Mouse (Mus musculus) heart, embryonic 11.5 days (tissue): Measurements from ENCODE around the gene Vav2. TPM values are rescaled to one million over a fixed set of nuclear protein-coding genes. Genes with fewer than 3 reads are reported as not detected.

Experiments
- ATAC-seq: fragments of 200-750 bp; cut with Nextera tagmentation; replicated peaks from 2 replicates; pipeline ENCODE4 v1.8.0; 2017; ENCODE audit warnings: moderate library complexity; ENCODE audit not compliant: insufficient number of reproducible peaks, low FRiP score, low TSS enrichment
- H3K27ac ChIP-seq: fragments of 300-500 bp; sonication (generic); 2 replicates; pipeline ENCODE4 v1.5.1; 2014; ENCODE audit warnings: mild to moderate bottlenecking, low read depth, low read length
- H3K27me3 ChIP-seq: fragments of 300-500 bp; sonication (generic); 2 replicates; pipeline ENCODE4 v1.6.1; 2014; ENCODE audit warnings: mild to moderate bottlenecking, low read length, mixed read lengths; ENCODE audit not compliant: control insufficient read depth, insufficient read depth
- H3K36me3 ChIP-seq: fragments of 300-500 bp; sonication (generic); 2 replicates; pipeline ENCODE4 v1.6.1; 2014; ENCODE audit warnings: mild to moderate bottlenecking, low read length, moderate library complexity, mixed read lengths; ENCODE audit not compliant: control insufficient read depth, insufficient read depth
- H3K4me1 ChIP-seq: fragments of 300-500 bp; sonication (generic); 2 replicates; pipeline ENCODE4 v1.6.1; 2014; ENCODE audit warnings: low read length; ENCODE audit not compliant: control insufficient read depth, insufficient read depth
- H3K4me2 ChIP-seq: fragments of 300-500 bp; sonication (generic); 2 replicates; pipeline ENCODE4 v1.6.1; 2014; ENCODE audit warnings: mild to moderate bottlenecking, moderate library complexity
- H3K4me3 ChIP-seq: fragments of 300-500 bp; sonication (generic); 2 replicates; pipeline ENCODE4 v1.5.1; 2014; ENCODE audit warnings: low read depth, low read length
- H3K9ac ChIP-seq: fragments of 300-500 bp; sonication (generic); 2 replicates; pipeline ENCODE4 v1.6.1; 2014; ENCODE audit warnings: mild to moderate bottlenecking, low read depth, low read length, moderate library complexity
- H3K9me3 ChIP-seq: fragments of 300-500 bp; sonication (generic); replicated peaks from 2 replicates; pipeline ENCODE4 v1.6.1; 2016; ENCODE audit warnings: low read length; ENCODE audit not compliant: control insufficient read depth
- WGBS: fragments of 180-500 bp; shearing (Covaris S2); extraction: QIAGEN DNeasy Blood & Tissue Kit; methylation state at CpG from one replicate; pipeline ENCODE4 v1.1.7; 2014; ENCODE audit not compliant: insufficient replicate concordance; 5-methylcytosine and 5-hydroxymethylcytosine counted together
- polyA plus RNA-seq: library from polyadenylated mRNA; unstranded; fragments of >200 nt; fragmentation: Nextera tagmentation; extraction: Ambion mirVana; gene quantifications from 2 replicates; pipeline ENCODE4 v1.2.1, GENCODE M21; 2014

Vav2 gene
- polyA plus RNA-seq, 1 experiment from 2014 or later = 3.4 TPM

DNA sequence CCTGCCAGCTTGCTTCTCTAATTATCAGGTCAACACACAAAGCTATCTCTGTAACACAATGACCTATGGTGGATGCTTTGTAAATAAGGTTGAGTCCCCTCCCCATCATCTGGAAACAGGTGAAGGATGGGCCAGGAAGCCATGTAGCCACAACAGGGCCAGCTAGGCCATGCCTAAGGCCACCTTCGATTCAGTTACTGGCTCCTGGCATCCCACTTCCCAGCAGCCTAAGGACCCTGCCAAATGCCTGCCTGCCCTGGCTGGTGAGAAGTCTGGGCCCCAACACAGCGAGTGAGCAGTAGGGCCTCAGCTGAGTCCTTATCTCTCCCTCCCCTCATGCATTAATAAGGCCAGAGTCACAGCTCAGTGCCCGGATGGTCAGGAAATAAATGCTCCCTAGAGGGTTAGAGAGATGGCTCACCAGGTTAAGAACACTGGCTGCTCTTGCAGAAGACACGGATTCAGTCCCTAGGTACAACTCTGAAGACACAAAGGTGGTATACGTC lies 9.1 kb downstream of the Vav2 start:
- 34% methylated on average over 5 of the region's 5 CpGs for WGBS
- H3K4me1 ChIP-seq = peaks cover 68% of the 10 kb centered on the region
- H3K36me3 ChIP-seq = no peaks in the 10 kb centered on the region
- no peaks in the 10 kb centered on the region for H3K27me3 ChIP-seq
- H3K9me3 ChIP-seq = no peaks in the 10 kb centered on the region
- peak overlapping the region; percentile 38; the same call in 1 of the 2 replicates for H3K27ac ChIP-seq
- H3K9ac ChIP-seq = 0 out of 2 replicates have a peak overlapping the region, but pooled peaks have one; percentile 43
- ATAC-seq = no peak
- H3K4me3 ChIP-seq = no peak overlapping the region
- no peak overlapping the region for H3K4me2 ChIP-seq

DNA sequence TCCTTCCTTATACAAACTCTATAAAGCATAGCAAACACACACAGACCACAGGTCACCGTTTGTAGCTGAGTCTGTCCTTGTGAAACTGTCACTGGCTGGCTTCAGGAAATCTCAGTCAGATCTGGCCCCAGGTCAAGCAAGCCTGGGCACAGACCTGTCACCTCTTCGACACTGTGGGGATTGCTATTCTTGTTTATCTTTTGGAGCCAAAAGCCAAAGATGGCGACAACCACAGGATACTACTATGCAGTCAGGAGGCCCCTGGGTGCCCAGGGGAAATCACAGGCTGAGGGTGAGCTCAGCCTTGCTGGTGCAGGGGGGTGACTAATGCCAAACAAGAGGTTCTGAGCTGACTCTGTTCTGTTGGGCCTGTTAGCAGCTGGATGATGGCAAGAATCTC lies 10.4 kb downstream of the Vav2 start:
- WGBS = 15% methylated on average over 3 of the region's 3 CpGs
- H3K9ac ChIP-seq = no peak overlapping the region
- no peak overlapping the region for H3K4me2 ChIP-seq
- H3K9me3 ChIP-seq = no peaks in the 10 kb centered on the region
- H3K4me1 ChIP-seq = peaks cover 77% of the 10 kb centered on the region
- no peak overlapping the region for H3K4me3 ChIP-seq
- H3K36me3 ChIP-seq = no peaks in the 10 kb centered on the region
- no peaks in the 10 kb centered on the region for H3K27me3 ChIP-seq
- no peak overlapping the region for H3K27ac ChIP-seq
- ATAC-seq = no peak

DNA sequence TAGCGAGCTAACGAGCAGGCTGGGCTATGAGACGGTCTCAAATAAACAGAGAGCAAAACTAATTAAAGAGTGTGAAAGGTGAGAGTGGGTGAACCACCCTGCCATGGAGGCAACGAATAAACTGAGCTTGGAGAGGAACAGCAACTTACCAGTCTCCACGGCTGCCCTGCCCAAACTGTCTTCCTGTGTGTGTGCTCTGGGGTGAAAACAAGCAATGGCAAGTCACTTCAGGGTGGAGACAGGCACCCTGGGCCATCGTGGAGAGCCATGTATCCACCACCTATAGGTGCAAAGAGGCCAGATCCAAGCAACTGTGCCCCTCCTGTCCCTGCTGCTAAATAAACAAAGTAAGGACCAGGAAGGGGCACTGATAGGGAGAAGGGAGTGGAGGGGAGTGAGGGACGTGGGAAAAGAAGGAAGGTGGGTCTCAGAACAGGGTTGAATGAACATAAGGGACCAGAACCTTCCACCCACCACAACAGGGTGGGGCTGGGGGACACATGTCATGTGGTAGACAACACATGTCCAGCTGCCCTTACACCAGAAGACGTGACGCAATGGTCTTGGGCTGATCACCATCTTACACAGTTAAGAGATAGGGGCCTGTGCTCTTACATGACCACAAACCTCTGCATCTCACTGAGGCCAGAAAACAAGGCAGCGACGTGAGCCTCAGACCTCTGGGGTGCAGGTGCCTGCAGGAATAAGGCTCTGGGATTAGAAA lies 11.6 kb downstream of the Vav2 start:
- ATAC-seq = no peak
- H3K27me3 ChIP-seq = no peaks in the 10 kb centered on the region
- no peaks in the 10 kb centered on the region for H3K36me3 ChIP-seq
- no peak overlapping the region for H3K4me2 ChIP-seq
- no peak overlapping the region for H3K9ac ChIP-seq
- H3K4me3 ChIP-seq = no peak overlapping the region
- H3K27ac ChIP-seq = no peak overlapping the region
- no peaks in the 10 kb centered on the region for H3K9me3 ChIP-seq
- H3K4me1 ChIP-seq = peaks cover 84% of the 10 kb centered on the region
- WGBS = 61% methylated on average over 11 of the region's 11 CpGs

DNA sequence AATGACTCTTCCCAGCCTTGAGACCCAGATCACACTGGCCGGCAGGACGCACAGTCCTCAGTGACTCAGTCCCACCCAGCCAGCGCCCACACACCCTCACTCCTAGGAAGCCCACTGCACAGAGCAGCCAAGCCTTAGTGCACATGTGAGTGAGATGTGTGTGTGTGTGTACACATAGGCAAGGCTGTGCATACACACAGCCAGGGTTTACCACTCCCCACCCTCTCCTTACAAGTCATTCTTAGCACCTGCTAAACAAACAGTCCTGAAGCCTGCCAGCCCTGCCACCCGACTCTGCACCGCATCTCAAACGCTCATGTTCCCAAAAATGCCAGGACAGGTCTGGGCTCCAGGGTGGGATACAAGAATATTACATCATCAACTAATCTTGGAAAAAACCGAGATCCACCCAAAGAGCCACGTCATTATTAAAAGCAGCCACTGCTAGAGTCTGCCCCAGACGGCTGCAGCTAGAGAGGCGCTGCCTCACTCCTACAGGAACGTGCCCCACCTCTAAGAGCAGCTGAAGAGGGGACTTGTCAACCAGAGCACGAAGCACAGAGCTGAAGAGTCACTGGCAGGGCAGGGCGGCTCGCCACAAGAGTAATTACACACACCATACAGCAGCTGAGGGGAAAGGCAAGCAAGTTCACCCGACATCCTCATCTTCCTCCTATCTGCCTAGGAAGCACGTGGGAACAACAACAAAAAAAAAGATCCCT lies 12.7 kb downstream of the Vav2 start:
- H3K4me2 ChIP-seq = peak overlapping the region; percentile 39
- no peaks in the 10 kb centered on the region for H3K27me3 ChIP-seq
- H3K4me3 ChIP-seq = no peak overlapping the region
- WGBS = 27% methylated on average over 16 of the region's 16 CpGs
- no peak for ATAC-seq
- H3K9ac ChIP-seq = peak overlapping the region; percentile 43
- H3K9me3 ChIP-seq = no peaks in the 10 kb centered on the region
- no peaks in the 10 kb centered on the region for H3K36me3 ChIP-seq
- H3K4me1 ChIP-seq = peaks cover 75% of the 10 kb centered on the region
- no peak overlapping the region for H3K27ac ChIP-seq

DNA sequence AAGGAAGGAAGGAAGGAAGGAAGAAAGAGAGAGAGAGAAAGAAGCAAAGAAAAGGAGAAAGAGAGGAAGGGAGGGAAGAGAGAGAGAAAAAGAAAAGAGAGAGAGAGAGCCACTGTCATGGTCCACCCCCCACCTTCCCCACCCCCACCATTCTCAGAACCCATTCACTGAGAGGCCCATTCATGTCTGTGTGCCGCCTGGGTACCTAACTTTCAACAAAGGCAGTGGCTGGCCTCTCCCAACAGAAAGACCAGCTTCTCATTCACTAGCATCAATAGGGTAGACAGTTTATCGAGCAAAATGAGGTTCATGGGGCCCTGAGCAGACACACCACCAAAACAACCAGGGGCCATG lies 13.3 kb downstream of the Vav2 start:
- Histone ChIP-seq H3K27ac (no peak overlapping the region), H3K4me1 (peaks cover 69% of the 10 kb centered on the region), H3K4me3 (no peak overlapping the region), H3K36me3 (no peaks in the 10 kb centered on the region), H3K9me3 (no peaks in the 10 kb centered on the region), H3K4me2 (no peak overlapping the region), H3K9ac (no peak overlapping the region), H3K27me3 (no peaks in the 10 kb centered on the region)
- WGBS = 59% methylated on average over 2 of the region's 2 CpGs
- ATAC-seq = no peak

DNA sequence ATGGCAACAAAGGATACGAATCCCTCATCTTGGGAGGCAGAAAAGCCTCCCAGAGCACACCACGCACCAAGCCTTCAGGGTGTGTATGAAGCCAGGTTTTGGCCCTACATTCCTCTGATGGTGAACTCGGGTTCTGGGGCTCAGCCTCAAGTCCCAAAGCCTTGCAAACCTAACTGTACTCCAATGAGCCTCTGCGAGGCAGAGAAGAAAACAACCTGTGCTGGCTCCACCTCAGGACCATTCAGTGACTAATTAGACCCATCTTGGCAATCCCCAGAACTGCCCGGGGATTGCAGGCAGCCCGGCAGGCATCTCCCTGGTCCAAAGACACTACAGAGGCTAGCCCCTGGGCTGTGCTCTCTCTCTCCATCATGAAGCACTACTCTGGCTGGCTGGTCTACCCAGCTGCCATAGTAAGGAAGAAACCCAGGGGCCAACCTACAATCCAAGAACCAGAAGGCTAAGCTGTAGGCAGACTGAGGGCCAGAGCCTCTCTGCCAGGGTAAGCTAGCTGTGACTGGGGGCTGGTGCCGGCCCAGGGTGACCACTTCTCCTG lies 14.5 kb downstream of the Vav2 start:
- no peak overlapping the region for H3K9ac ChIP-seq
- H3K36me3 ChIP-seq = no peaks in the 10 kb centered on the region
- peaks cover 60% of the 10 kb centered on the region for H3K4me1 ChIP-seq
- no peak for ATAC-seq
- no peak overlapping the region for H3K27ac ChIP-seq
- H3K9me3 ChIP-seq = no peaks in the 10 kb centered on the region
- H3K4me2 ChIP-seq = peak overlapping the region; percentile 15; the same call in 1 of the 2 replicates
- no peaks in the 10 kb centered on the region for H3K27me3 ChIP-seq
- WGBS = 38% methylated on average over 7 of the region's 7 CpGs
- no peak overlapping the region for H3K4me3 ChIP-seq

DNA sequence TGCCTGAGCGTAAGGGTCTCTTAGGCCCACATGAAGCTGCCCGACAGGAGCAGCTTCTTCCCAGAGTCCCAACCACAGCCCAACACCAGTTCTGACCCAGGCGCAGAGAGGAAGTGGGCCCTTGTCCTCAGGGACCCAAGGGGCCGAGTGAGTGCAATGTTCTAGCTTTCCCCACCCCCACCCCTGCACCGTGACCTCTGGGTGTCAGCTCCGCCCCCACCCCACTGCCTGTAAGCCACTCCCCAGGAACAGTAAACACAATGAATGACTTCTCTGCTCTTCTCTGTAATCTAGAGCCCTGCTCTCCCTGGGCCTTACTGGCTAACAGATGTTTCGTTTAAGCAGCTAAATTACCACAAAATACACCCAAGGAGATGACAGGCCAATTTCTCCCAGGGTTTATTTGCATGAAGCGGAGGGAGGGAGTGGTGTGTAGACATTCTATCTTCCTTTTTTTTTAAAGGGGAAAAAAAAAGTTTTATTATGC lies 15.1 kb downstream of the Vav2 start:
- H3K9ac ChIP-seq = no peak overlapping the region
- H3K4me1 ChIP-seq = peaks cover 57% of the 10 kb centered on the region
- H3K27me3 ChIP-seq = no peaks in the 10 kb centered on the region
- H3K4me3 ChIP-seq = no peak overlapping the region
- no peak for ATAC-seq
- H3K27ac ChIP-seq = peak overlapping the region; percentile 38; the same call in 1 of the 2 replicates
- 16% methylated on average over 8 of the region's 8 CpGs for WGBS
- no peaks in the 10 kb centered on the region for H3K9me3 ChIP-seq
- H3K36me3 ChIP-seq = no peaks in the 10 kb centered on the region
- peak overlapping the region; percentile 19; the same call in 1 of the 2 replicates for H3K4me2 ChIP-seq

DNA sequence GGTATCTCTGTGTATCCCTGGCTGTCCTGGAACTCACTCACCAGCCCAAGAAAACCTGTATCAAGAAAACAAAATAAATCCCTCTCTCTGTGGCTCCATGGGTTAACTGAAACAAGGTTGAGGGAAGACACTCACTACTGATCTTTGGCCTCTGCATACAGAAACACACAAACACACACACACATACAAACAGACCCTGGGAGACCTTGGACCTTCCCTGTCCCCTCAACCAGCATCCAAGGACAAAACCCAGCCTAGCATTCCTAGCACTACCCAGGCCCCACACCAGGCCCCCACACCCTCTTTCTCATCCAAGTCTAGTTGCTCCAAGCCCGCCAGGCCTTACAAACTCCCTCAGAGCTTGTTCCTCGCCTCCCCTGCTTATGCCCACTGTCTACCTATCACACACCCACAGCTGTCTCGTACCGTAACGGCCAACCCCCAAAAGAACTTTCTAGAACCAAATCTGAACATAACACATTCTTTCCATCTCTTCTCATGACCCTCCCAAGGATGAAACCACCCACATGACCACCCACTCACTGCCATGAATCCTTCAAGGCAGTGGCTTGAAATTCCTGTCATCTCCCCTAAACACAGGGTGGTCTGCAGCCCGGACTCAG lies 16.2 kb downstream of the Vav2 start:
- H3K9ac ChIP-seq = no peak overlapping the region
- H3K36me3 ChIP-seq = no peaks in the 10 kb centered on the region
- H3K27me3 ChIP-seq = no peaks in the 10 kb centered on the region
- H3K27ac ChIP-seq = no peak overlapping the region
- H3K4me3 ChIP-seq = no peak overlapping the region
- WGBS = 80% methylated on average over 6 of the region's 6 CpGs
- H3K4me1 ChIP-seq = peaks cover 52% of the 10 kb centered on the region
- no peaks in the 10 kb centered on the region for H3K9me3 ChIP-seq
- ATAC-seq = no peak
- H3K4me2 ChIP-seq = no peak overlapping the region
